Mouse (Mus musculus) layer of hippocampus, postnatal 10 days (tissue): ENCODE data around the gene Ulk1. TPM values are rescaled to one million over a fixed set of nuclear protein-coding genes. Genes with fewer than 3 reads are reported as not detected.
A peak's percentile ranks its signal among the peaks of the same experiment; 100 is the strongest.
"Not testable (repeated sequence)": the region's sequence is repeated elsewhere in the genome, so short reads cannot be mapped to it uniquely, and the experiment has no call there.

Experiments
- DNase-seq, 2 experiments: peaks; one replicate each; pipeline ENCODE4 v3.0.0; 2021; ENCODE audit warnings: low spot score in 2 of 2
- long read RNA-seq: library from polyadenylated mRNA; stranded (forward); transcript quantifications from one replicate; pipeline ENCODE4 v2.0.0, GENCODE M21; 2023
- total RNA-seq, 2 experiments: library from RNA; stranded (reverse); gene quantifications; 2 replicates each; pipeline ENCODE4 v1.2.3; 2021

Gene Ulk1
- total RNA-seq, result 10 to 100 TPM; 66.7 to 73.7 TPM
- long read RNA-seq, full-length matches to known transcripts, result 2 of 23 reads
- long read RNA-seq, partial matches to known transcripts, result 12 of 23 reads
- long read RNA-seq, other reads (novel, unspliced or antisense), result 9 of 23 reads

- DNase-seq, result peak; percentile 99
Observed at GRCm38 (mm10) chr5:110809667-110810325, at the start of gene Ulk1. TSS of gene Ulk1 (minus strand) at chr5:110810097.

- peak; percentile 30 to 40 for DNase-seq
Observed at GRCm38 (mm10) chr5:110859013-110859650, 49.2 kb upstream of the Ulk1 start.

- DNase-seq, result no peak
Observed at GRCm38 (mm10) chr5:110857091-110857490, 47.2 kb upstream of the Ulk1 start.

GRCm38 (mm10) chr5:110852990-110853389, 43.1 kb upstream of the Ulk1 start:
- DNase-seq, result no peak

- DNase-seq, result no peak
Observed at GRCm38 (mm10) chr5:110841046-110841862, 31.4 kb upstream of the Ulk1 start.

- DNase-seq, result peak; percentile 41 to 53
Observed at GRCm38 (mm10) chr5:110840465-110840864, 30.6 kb upstream of the Ulk1 start.

GRCm38 (mm10) chr5:110839678-110840365, 29.9 kb upstream of the Ulk1 start, which contains the start of the genes Hscb and Chek2:
TSS of gene Hscb (minus strand) at chr5:110839777.
TSS of gene Chek2 (plus strand) at chr5:110839979.
- DNase-seq, result peak; percentile 98

GRCm38 (mm10) chr5:110839038-110839677, 29.3 kb upstream of the Ulk1 start:
- no peak for DNase-seq

- not testable (repeated sequence) for DNase-seq
Observed at GRCm38 (mm10) chr5:110838016-110838415, 28.1 kb upstream of the Ulk1 start.

GRCm38 (mm10) chr5:110835959-110836358, 26.1 kb upstream of the Ulk1 start:
- DNase-seq, result peak; percentile 66 to 78

GRCm38 (mm10) chr5:110831036-110831720, 21.3 kb upstream of the Ulk1 start:
- no peak for DNase-seq

GRCm38 (mm10) chr5:110827576-110827975, 17.7 kb upstream of the Ulk1 start:
- no peak for DNase-seq

- DNase-seq, result no peak
Observed at GRCm38 (mm10) chr5:110826781-110827495, 17.0 kb upstream of the Ulk1 start.

- no peak for DNase-seq
Observed at GRCm38 (mm10) chr5:110824421-110824820, 14.5 kb upstream of the Ulk1 start.

GRCm38 (mm10) chr5:110808821-110809666, 853 bp downstream of the Ulk1 start:
- peak; percentile 34 to 37 for DNase-seq

- DNase-seq, result peak; percentile 70 to 80
Observed at GRCm38 (mm10) chr5:110808061-110808631, 1.8 kb downstream of the Ulk1 start.

- DNase-seq, result no peak
Observed at GRCm38 (mm10) chr5:110807453-110807852, 2.4 kb downstream of the Ulk1 start.

GRCm38 (mm10) chr5:110806676-110807075, 3.2 kb downstream of the Ulk1 start:
- DNase-seq, result no peak
